8 mouse cellular contexts compared by ENCODE assay signal in the genomic region with DNA sequence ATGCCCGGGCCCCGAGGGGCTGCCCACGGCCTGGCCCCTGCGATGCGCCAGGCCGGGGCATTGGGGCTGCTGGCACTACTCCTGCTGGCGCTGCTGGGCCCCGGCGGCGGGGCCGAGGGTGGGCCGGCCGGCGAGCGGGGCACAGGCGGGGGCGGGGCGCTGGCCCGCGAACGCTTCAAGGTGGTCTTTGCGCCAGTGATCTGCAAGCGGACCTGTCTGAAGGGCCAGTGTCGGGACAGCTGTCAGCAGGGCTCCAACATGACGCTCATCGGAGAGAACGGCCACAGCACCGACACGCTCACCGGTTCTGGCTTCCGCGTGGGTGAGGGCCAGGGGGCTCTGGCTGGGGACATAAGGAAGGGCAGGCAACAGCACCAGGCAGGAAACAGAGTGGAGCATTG. TPM values are rescaled to one million over a fixed set of nuclear protein-coding genes. Genes with fewer than 3 reads are reported as not detected.
DNase-seq lines count a peak whose midpoint lies in the region; ATAC-seq and TF ChIP-seq lines count a peak whose summit lies in the region.

No protein-coding gene starts in this region.

- peak overlapping the region; percentile 66 for H3K4me3 ChIP-seq in heart, embryonic 11.5 days (ENCODE audit: low read depth, low read length)
- H3K4me3 ChIP-seq in heart, postnatal 0 days (ENCODE audit: low read depth, low read length), result peak overlapping the region; percentile 78
- H3K4me3 ChIP-seq in lung, postnatal 0 days (ENCODE audit: low read depth, low read length), result peak overlapping the region; percentile 72

- H3K9me3 ChIP-seq in heart, embryonic 11.5 days (replicated peaks; ENCODE audit: control insufficient read depth, low read length), result no peaks in the 10 kb centered on the region
- H3K9me3 ChIP-seq in heart, postnatal 0 days (replicated peaks; ENCODE audit: control insufficient read depth, low read length), result no peaks in the 10 kb centered on the region
- H3K9me3 ChIP-seq in lung, postnatal 0 days (ENCODE audit: low read length), result no peaks in the 10 kb centered on the region

- TF ChIP-seq EP300 in heart, postnatal 0 days (IDR thresholded peaks at IDR 0.05; ENCODE audit: low read depth), result no peak
- no peak for TF ChIP-seq EP300 in lung, postnatal 0 days (IDR thresholded peaks at IDR 0.05)

- peaks cover 55% of the 10 kb centered on the region for H3K27me3 ChIP-seq in heart, embryonic 11.5 days (ENCODE audit: control insufficient read depth, insufficient read depth, low read length)
- H3K27me3 ChIP-seq in heart, postnatal 0 days (ENCODE audit: control insufficient read depth, insufficient read depth, low read length), result 0 out of 2 replicates have a peak, but pooled peaks cover 10% of the 10 kb centered on the region
- no peaks in the 10 kb centered on the region for H3K27me3 ChIP-seq in lung, postnatal 0 days (replicated peaks; ENCODE audit: insufficient read depth, low read length)

- TF ChIP-seq CTCF in heart, postnatal 0 days (IDR thresholded peaks at IDR 0.05; ENCODE audit: low read depth), result no peak
- no peak for TF ChIP-seq CTCF in lung, postnatal 0 days (IDR thresholded peaks at IDR 0.05)

- intact Hi-C loops in heart, postnatal 10 days (cut with DNase I), result no loop called here

- peak overlapping the region; percentile 82 for H3K27ac ChIP-seq in heart, embryonic 11.5 days (ENCODE audit: low read depth, low read length)
- peak overlapping the region; percentile 89 for H3K27ac ChIP-seq in heart, postnatal 0 days (ENCODE audit: low read depth)
- H3K27ac ChIP-seq in lung, postnatal 0 days (ENCODE audit: low read length), result peak overlapping the region; percentile 89

- ATAC-seq in heart, embryonic 11.5 days (replicated peaks; ENCODE audit: insufficient number of reproducible peaks, low FRiP score, low TSS enrichment), result no peak
- peak; percentile 43 for ATAC-seq in heart, postnatal 0 days (ENCODE audit: insufficient read depth, low read depth)
- peak; percentile 3; the same call in 1 of the 2 replicates for ATAC-seq in lung, postnatal 0 days

- no peaks in the 10 kb centered on the region for H3K36me3 ChIP-seq in heart, embryonic 11.5 days (ENCODE audit: control insufficient read depth, insufficient read depth, low read length)
- H3K36me3 ChIP-seq in heart, postnatal 0 days (replicated peaks; ENCODE audit: control insufficient read depth, insufficient read depth, low read length), result no peaks in the 10 kb centered on the region
- no peaks in the 10 kb centered on the region for H3K36me3 ChIP-seq in lung, postnatal 0 days (ENCODE audit: insufficient read depth, low read length)

- under 1% methylated on average over 32 of the region's 32 CpGs for WGBS in heart, embryonic 11.5 days (ENCODE audit: insufficient replicate concordance)
- under 1% methylated on average over 32 of the region's 32 CpGs for WGBS in heart, postnatal 0 days
- WGBS in lung, postnatal 0 days, result 4% methylated on average over 32 of the region's 32 CpGs

- peak overlapping the region; percentile 84 for H3K9ac ChIP-seq in heart, embryonic 11.5 days (ENCODE audit: low read depth, low read length)
- H3K9ac ChIP-seq in heart, postnatal 0 days (replicated peaks; ENCODE audit: low read depth, low read length), result peak overlapping the region; percentile 92
- peak overlapping the region; percentile 84 for H3K9ac ChIP-seq in lung, postnatal 0 days (replicated peaks; ENCODE audit: low read depth)

- peaks cover 29% of the 10 kb centered on the region for H3K4me1 ChIP-seq in heart, embryonic 11.5 days (ENCODE audit: control insufficient read depth, insufficient read depth, low read length)
- H3K4me1 ChIP-seq in heart, postnatal 0 days (ENCODE audit: control insufficient read depth, insufficient read depth), result peaks cover 13% of the 10 kb centered on the region
- peaks cover 33% of the 10 kb centered on the region for H3K4me1 ChIP-seq in lung, postnatal 0 days (ENCODE audit: insufficient read depth, low read depth, low read length)

- no peak for DNase-seq in heart, postnatal 10 days
- peak; percentile 51 for DNase-seq in adrenal gland, postnatal 25 days
- peak; percentile 26 for DNase-seq in heart, postnatal 0 days (ENCODE audit: low spot score)
- DNase-seq in lung, postnatal 0 days (ENCODE audit: low spot score), result no peak
- DNase-seq in ovary, postnatal 14 days (ENCODE audit: low spot score), result no peak
- DNase-seq in urinary bladder, postnatal 10 days (ENCODE audit: low spot score), result no peak
- no peak for DNase-seq in layer of hippocampus, adult 18-20 months (ENCODE audit: low spot score in 2 of 2)

- H3K4me2 ChIP-seq in heart, embryonic 11.5 days, result peak overlapping the region; percentile 77
- H3K4me2 ChIP-seq in heart, postnatal 0 days (ENCODE audit: low read depth, low read length), result peak overlapping the region; percentile 99
- peak overlapping the region; percentile 96 for H3K4me2 ChIP-seq in lung, postnatal 0 days (replicated peaks; ENCODE audit: low read depth, low read length)

RNA-seq across cellular contexts. Expression of gene Ltbp3, which starts 1.5 kb away (rescaled TPM):
- 9.3 and 9.8 TPM in 2 replicates for polyA plus RNA-seq in heart, embryonic 11.5 days (2014; fragmentation: Nextera tagmentation; extraction: Ambion mirVana)
- total RNA-seq in heart, postnatal 10 days (2021), result 10 to 100 TPM; 77.0 to 79.2 TPM
- total RNA-seq in adrenal gland, postnatal 25 days (2021), result 275 and 334 TPM in 2 replicates
- total RNA-seq in heart, postnatal 0 days (2014; rRNA removed; ENCODE audit: low replicate concordance), result 60.0 and 73.4 TPM in 2 replicates
- polyA plus RNA-seq in heart, postnatal 0 days (2015; fragmentation: Nextera tagmentation; extraction: Ambion mirVana), result 15.4 and 16.3 TPM in 2 replicates
- 51.9 and 59.6 TPM in 2 replicates for polyA plus RNA-seq in lung, postnatal 0 days (2015; fragmentation: Nextera tagmentation; extraction: Ambion mirVana)
- 10 to 100 TPM; 24.3 to 27.3 TPM for total RNA-seq in layer of hippocampus, adult 18-20 months (2021)

RNA-seq across cellular contexts. Expression of gene Fam89b, which starts 12.8 kb away (rescaled TPM):
- 75.5 and 81.6 TPM in 2 replicates for polyA plus RNA-seq in heart, embryonic 11.5 days (2014; fragmentation: Nextera tagmentation; extraction: Ambion mirVana)
- 10 to 100 TPM; 44.0 to 47.7 TPM for total RNA-seq in heart, postnatal 10 days (2021)
- total RNA-seq in adrenal gland, postnatal 25 days (2021), result 44.8 and 59.4 TPM in 2 replicates
- 118 and 140 TPM in 2 replicates for total RNA-seq in heart, postnatal 0 days (2014; rRNA removed; ENCODE audit: low replicate concordance)
- polyA plus RNA-seq in heart, postnatal 0 days (2015; fragmentation: Nextera tagmentation; extraction: Ambion mirVana), result 74.8 and 76.6 TPM in 2 replicates
- polyA plus RNA-seq in lung, postnatal 0 days (2015; fragmentation: Nextera tagmentation; extraction: Ambion mirVana), result 120 and 126 TPM in 2 replicates
- total RNA-seq in layer of hippocampus, adult 18-20 months (2021), result 10 to 100 TPM; 28.5 to 28.6 TPM

RNA-seq across cellular contexts. Expression of gene Ehbp1l1, which starts 16.1 kb away (rescaled TPM):
- polyA plus RNA-seq in heart, embryonic 11.5 days (2014; fragmentation: Nextera tagmentation; extraction: Ambion mirVana), result 54.8 and 68.0 TPM in 2 replicates
- 100 to 1,000 TPM; 154 to 161 TPM for total RNA-seq in heart, postnatal 10 days (2021)
- total RNA-seq in adrenal gland, postnatal 25 days (2021), result 35.7 and 40.9 TPM in 2 replicates
- total RNA-seq in heart, postnatal 0 days (2014; rRNA removed; ENCODE audit: low replicate concordance), result 113 and 118 TPM in 2 replicates
- polyA plus RNA-seq in heart, postnatal 0 days (2015; fragmentation: Nextera tagmentation; extraction: Ambion mirVana), result 86.5 and 111 TPM in 2 replicates
- 19.3 and 21.6 TPM in 2 replicates for polyA plus RNA-seq in lung, postnatal 0 days (2015; fragmentation: Nextera tagmentation; extraction: Ambion mirVana)
- 10 to 100 TPM; 13.9 to 17.2 TPM for total RNA-seq in layer of hippocampus, adult 18-20 months (2021)

RNA-seq across cellular contexts. Expression of gene Scyl1, which starts 29.0 kb away (rescaled TPM):
- polyA plus RNA-seq in heart, embryonic 11.5 days (2014; fragmentation: Nextera tagmentation; extraction: Ambion mirVana), result 54.8 and 59.4 TPM in 2 replicates
- 10 to 100 TPM; 63.4 to 65.7 TPM for total RNA-seq in heart, postnatal 10 days (2021)
- total RNA-seq in adrenal gland, postnatal 25 days (2021), result 104 and 120 TPM in 2 replicates
- 78.0 and 82.4 TPM in 2 replicates for total RNA-seq in heart, postnatal 0 days (2014; rRNA removed; ENCODE audit: low replicate concordance)
- polyA plus RNA-seq in heart, postnatal 0 days (2015; fragmentation: Nextera tagmentation; extraction: Ambion mirVana), result 46.1 and 47.1 TPM in 2 replicates
- polyA plus RNA-seq in lung, postnatal 0 days (2015; fragmentation: Nextera tagmentation; extraction: Ambion mirVana), result 64.6 TPM in 2 replicates
- 10 to 100 TPM; 77.3 to 80.3 TPM for total RNA-seq in layer of hippocampus, adult 18-20 months (2021)

RNA-seq across cellular contexts. Expression of gene Kcnk7, which starts 38.1 kb away (rescaled TPM):
- not detected in 2 replicates for polyA plus RNA-seq in heart, embryonic 11.5 days (2014; fragmentation: Nextera tagmentation; extraction: Ambion mirVana)
- not detected for total RNA-seq in heart, postnatal 10 days (2021)
- not detected in 2 replicates for total RNA-seq in adrenal gland, postnatal 25 days (2021)
- not detected in 2 replicates for total RNA-seq in heart, postnatal 0 days (2014; rRNA removed; ENCODE audit: low replicate concordance)
- polyA plus RNA-seq in heart, postnatal 0 days (2015; fragmentation: Nextera tagmentation; extraction: Ambion mirVana), result 0.30 and 0.34 TPM in 2 replicates
- polyA plus RNA-seq in lung, postnatal 0 days (2015; fragmentation: Nextera tagmentation; extraction: Ambion mirVana), result 0.87 and 1.3 TPM in 2 replicates
- not detected for total RNA-seq in layer of hippocampus, adult 18-20 months (2021)

Comparison
In these comparisons a context has a peak if more than half of its experiments do, and no peak if none do; other contexts are left out.
1. DNase-seq: peak in adrenal gland, postnatal 25 days (single experiment) and heart, postnatal 0 days (single experiment); none in heart, postnatal 10 days (0 of 2), lung, postnatal 0 days (single experiment), ovary, postnatal 14 days (single experiment), urinary bladder, postnatal 10 days (single experiment) and layer of hippocampus, adult 18-20 months (0 of 2).
2. Peak in every context shown above with its lines, with median percentiles within 50 percentile points of each other: H3K27ac ChIP-seq, H3K4me2 ChIP-seq, H3K4me3 ChIP-seq and H3K9ac ChIP-seq.